Mouse (Mus musculus) embryo, embryonic 11 days (tissue): Measurements from ENCODE around the gene St14.
"Not testable (repeated sequence)": the region's sequence is repeated elsewhere in the genome, so short reads cannot be mapped to it uniquely, and the experiment has no call there.

Source experiments
- DNase-seq: peaks from one replicate; pipeline ENCODE4 v3.0.0-alpha.2; 2015

St14 gene

DNA sequence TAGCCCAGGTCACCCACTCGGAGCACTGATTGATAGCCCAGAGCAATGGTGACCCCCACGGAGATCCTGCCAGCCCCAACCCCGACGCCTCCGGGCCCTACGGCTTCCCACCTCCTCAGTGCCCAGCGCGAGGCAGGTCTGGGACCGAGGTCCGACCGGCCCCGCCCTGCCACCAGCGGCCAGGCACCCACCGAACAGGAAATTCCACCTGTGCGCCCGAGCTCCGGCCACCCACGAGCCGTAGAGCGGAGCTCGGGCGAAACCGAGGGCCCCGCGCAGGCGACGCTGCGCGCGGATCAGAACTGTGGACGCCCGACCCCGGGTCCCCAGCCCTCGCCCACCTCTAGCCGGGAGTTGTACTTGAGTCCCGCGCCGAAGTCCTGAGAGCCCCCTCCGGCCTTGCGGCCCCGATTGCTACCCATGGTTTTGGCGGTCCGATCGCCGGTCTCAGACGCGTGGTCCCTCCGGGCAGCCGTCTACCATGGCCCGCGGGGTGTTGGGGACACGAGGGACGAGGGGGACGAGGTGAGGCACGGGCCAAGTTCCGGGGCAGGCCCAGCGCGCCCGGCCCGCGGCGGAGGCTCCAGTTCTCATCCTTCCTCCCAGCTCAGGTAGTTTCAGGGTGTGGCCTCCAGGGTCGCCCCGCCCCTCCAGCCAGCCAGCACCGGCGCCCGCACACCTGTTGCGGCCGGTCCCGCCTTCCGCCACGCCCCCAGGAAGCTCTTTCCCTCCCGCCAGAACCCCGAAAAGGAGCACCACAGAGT is at the start of gene St14:
St14 (minus strand) TSS at position 649 of the 764 bp plus-strand sequence.
- peak; percentile 39 for DNase-seq

DNA sequence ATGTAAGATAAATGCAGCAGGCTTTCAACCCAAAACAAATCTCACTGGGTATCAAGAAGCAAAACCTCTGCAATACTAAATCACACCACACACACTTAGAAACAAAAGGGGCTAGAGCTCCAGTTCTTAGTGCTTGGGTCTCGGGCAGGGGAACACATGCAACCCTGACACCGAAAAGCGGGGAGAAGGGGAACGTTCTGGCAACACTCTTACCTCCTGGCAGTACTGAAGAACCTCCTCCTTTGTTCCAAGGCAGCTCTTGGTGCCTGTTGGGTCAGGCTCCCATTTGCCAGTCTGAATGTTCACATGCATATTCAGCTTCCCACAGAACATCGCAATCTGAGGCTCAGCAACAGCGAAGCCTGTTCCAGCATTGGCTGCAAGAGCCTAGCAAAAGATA is 46.0 kb upstream of the St14 start:
- DNase-seq = no peak

DNA sequence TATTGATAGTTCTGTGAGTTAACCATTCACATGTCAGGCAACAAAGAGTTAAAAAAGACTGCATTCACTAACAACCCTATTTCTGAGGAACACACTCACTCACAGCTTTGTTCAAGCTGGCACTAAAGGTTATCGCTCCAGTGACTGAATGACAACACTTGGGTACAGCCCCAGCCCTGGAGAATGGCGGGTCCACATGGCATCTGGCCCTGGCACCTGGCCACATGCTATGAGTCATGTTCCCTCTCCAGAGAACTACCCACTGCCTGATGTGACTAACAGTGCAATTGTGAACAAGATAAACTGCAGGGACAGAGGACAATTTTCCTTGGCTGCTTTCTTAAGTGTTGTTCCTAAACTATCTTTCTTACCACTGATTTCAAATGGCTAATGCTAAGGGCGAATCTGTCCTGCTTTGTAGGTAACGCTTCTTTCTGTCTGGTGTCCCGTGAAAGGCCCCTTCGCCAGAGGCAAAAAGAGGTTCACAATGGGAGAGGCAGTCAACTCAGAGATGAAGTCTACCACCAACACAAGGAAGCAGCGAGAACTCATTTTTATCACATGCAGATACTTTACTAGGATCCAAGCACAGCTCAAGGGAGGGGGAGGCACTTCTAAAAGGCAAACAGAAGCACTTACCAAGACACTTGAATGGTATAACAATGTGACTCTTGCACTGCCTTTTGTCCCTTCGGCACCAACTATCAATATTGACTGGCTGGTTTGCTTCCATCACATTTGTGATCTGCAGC is 44.9 kb upstream of the St14 start:
- DNase-seq = no peak

DNA sequence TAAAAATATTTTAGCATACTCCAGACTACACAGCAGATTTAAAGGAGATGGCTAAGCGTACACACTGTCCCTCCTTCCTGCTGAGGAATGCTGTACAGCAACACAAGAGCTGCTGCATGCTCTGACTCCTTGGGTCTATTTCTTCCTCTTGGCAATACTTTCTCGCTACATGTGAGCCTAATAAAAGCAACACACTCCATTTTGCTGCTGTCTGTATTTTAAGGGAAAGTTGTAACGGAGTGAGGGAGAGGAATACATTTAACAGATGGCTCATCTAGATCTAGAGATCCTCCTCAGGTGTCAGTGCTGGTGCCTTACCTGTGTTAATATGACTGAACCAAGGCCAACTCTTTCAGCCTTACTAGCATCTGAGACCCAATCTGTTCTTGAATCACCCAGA is 44.3 kb upstream of the St14 start:
- DNase-seq = no peak

DNA sequence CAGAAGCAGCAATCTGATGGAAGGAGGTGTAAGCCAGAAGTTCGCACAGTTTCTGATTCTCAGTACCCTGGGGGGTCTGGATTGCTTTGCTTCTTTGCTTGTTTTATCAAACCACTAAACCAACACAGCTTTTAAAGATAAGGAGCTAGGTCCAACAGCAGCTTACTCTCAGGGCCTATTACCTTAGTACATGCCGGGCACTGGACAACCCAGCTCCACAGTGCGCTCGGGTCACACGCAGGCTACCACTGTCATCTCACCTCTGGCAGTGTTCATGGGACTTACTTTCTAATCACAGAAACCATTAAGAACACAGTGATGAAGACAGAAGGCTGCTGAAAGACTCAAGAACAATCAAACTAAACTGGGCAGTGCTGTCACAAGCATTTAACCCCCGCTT is 43.7 kb upstream of the St14 start:
- DNase-seq = no peak

DNA sequence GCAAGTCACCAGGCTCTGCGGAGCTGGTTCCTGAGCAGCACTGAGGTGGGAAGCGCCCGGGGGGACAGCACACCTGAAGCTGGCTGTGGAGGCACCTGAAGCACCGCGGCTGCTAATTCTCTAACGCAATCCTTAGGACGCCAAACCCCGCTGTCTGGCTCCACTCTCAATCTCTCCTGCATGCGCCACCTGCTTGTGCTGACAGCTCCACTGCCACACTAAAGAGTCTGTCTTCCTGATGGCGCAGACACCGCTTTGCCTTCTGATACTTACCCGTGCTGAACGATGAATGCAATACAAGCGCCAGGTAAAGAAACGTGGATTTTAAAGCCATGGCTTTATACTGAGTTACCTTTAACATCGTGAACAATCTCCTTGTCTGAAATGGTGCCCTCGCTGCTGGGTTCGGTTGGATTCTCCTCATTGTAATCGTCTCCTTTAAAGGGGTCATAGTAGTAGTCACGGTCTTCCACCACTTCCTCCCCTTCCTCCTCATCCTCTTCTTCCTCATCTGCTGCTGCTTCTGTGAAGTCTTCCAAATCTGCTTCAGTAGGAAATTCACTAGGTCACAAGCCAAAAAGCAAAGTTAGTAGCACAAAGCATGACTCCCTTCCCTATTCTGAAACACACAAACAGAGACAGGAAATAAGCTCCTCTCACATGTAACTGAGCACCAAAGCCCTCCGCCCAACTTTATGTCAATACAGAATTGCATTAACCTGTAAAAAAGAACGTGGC is 36.9 kb upstream of the St14 start:
- no peak for DNase-seq

DNA sequence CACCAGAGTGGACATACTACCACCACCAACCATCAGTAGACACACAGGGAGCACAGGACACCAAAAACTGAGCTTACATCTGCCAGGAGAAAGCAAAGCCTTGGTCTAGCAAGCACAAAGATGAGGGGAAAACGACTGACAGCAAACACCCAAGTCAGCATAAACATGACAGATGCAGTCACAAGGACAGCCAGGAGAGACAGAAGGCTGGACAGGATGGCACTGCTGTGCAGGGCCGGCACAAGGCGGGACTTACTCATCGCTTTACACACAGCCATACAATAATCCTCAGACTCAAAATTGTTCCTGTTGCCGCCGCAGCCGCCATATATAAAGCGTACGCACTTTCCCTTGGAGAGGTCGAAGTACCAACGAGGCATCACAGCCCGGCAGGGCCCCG is 35.7 kb upstream of the St14 start:
- no peak for DNase-seq

DNA sequence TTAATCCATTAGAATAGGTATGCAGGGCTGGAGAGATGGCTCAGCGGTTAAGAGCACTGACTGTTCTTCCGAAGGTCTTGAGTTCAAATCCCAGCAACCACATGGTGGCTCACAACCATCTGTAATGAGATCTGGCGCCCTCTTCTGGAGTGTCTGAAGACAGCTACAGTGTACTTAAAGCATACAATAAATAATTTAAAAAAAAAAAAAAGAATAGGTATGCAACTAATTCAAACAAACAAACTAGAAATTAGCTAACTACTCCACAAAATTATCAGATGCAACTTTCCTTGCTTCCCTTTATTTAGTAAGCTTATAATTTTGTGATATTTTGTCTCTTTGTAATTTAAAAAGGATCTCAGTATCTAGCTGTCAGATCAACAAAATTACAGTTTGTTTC is 33.9 kb upstream of the St14 start:
- DNase-seq = not testable (repeated sequence)

DNA sequence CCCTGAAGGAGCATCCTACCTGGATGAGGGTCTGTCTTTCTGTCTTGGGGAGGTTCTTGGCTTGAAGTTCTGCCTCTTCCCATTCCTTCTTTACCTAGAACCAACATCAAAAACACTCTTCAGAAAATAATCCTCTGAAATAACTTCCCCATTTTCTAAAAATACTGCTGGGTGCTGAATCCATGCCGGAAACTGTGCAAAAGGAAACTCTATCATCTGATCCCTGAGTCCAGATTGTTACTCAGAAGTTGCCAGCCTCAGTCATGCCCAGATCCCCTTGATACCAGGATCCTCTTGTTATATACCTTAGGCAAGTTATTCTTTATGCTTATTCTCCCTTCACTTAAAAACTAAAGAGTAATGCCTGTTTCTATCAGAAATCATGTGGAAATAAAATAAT is 31.7 kb upstream of the St14 start:
- no peak for DNase-seq

DNA sequence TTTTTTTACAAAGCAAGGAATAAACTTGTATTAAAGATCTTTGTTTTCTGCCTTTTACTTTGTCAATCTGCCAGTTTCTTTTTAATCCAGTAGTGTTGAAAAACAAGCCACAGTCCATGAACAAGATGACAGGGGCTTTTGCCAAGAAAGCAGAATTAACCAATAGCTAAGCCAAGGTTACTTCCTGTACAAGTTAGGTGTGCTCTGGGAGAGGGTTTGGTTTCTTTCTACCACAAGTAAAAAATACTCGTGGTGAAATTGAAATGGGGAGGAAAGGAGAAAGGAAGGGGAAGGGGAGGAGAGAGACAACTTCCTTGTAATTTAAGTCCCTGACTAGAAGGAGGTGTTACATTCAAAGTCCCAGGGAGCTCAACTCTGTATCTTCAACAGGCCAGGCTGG is 31.3 kb upstream of the St14 start:
- no peak for DNase-seq

DNA sequence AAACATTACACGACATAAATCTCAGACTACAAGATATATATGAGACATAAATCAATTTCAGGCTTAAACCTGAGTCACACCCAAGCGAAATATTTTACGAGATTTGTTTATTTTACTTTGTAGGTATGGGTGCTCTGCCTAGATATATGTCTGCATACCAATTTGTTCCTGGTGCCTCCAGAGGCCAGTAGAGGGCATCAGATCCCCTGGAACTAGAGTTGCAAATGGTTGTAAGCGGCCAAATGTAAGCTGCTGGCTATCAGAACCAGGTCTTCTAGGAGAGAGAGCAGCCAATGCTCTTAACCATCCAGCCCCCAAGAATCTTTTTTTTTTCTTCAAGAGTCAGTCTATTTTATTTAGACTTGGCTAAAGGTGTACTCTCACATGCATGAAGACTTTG is 28.3 kb upstream of the St14 start:
- DNase-seq = peak; percentile 47

DNA sequence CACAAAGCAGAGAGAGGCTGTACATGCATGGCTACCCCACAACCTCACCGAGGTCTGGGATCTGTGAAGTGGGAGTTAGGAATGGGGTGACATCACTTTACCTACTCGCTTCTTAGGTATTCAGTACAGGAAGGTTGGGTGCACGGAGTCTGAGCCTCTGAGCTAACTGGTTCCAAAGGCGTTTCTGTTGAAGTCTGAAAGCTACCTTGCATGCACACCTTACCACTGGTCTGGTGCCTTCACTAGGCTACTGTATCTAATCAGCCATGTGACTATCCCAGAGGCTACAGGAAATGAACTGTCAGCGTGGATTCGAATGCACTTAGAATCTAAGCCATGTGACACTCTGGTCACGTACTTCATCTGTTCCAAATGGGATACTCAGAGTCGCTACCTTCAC is 24.9 kb upstream of the St14 start:
- DNase-seq = no peak

DNA sequence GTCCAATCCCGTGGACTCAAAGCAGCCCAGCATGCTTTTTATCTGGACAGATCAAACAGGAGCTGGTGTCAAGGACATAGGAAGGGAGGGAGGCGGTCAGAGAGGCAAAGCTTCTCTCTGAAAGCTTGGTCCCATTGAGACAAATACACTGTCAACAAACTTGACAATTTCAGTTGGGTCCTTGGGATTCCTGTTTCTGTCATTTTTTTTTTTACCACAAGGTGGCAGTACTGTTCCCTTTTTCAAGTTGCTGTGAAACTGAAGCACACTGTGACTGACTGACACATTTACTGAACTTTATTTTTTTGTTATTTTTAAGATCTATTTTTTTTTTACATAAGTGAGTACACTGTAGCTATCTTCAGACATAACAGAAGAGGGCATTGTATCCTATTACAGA is 19.4 kb upstream of the St14 start:
- DNase-seq = peak; percentile 61

DNA sequence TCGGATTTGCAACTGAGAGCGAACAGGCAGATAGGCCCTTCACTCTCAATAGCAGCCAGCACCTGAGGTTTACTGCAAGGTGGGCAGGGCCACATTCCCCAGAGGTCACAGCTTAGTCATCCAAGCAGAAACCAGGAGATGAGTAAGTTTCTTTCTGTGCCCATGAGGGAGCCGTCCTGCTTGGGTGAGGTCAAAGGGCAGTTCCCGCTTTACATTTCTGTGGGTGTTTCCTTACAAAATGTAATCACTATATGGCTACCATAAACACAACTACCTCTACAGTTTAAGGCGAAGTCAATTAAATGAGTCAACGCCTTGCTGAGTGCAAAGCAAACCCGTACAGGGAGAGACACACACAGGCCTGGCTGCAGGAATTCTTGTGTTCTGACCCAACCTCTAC is 16.5 kb upstream of the St14 start:
- no peak for DNase-seq

DNA sequence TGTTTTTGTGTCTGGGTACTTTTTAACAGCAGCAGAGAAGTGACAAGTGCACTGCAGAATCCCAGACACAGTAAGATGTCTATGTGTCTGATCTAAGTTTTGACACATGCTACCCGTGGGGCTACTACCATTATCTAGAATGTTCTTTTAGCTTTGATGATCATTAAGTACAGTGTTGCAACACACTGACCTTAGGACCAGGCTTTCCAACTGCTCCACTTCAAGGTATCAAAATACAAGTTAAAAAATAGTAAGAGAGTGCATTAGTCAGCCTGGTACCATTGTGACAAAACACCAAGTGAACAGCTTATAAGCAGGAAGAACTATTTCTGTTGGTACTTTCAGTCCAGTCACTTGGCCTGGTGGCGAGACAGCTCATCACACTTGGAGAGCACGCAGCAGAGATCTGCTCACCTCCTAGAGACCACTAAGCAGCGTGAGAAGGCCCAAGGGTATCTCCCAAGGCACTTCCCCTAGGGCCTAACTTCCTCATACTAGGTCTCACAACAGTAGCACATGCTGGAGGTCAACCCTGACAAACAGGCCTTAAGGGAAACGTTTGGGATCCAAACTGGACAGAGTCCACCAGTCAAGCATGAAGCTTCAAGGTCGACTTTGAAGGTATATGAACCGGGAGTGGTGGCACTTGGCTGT is 13.7 kb upstream of the St14 start:
- no peak for DNase-seq

DNA sequence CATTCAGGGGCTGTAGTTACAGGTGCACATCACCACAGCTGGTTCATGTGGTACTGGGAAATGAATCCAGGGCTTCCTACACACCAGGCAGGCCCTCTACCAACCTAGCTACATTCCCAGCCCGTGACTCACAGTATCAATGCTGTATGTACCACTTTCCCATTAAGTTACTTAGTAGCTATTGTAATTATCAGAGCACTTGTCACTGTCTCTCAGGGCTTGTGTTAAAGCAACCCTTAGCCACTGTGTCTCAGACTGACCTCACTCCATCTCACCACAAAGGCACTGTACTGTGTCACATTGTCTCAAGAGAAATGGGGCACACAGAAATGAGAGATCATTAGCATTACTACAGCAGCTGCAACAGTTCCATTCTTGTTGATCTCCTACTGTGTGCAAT is 11.3 kb upstream of the St14 start:
- no peak for DNase-seq

DNA sequence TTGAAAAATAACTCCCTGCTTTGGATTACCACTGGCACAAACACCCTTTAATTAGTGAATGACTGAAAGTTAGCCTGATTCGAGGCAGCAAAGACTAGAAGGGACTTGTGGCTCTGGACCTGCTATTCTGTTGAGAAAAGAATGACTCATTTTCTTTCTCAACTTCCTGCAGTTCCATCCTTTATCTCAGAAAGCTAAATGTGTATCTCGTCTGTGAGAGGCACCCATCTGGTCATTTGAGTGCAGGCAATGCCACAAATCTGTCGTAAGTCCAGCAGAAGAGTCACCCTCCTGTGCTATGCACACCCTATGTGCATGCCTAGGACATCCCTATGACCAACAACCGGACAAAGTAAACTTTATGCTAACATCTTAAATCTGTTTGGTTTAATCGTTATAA is 1.5 kb upstream of the St14 start:
- DNase-seq = no peak

DNA sequence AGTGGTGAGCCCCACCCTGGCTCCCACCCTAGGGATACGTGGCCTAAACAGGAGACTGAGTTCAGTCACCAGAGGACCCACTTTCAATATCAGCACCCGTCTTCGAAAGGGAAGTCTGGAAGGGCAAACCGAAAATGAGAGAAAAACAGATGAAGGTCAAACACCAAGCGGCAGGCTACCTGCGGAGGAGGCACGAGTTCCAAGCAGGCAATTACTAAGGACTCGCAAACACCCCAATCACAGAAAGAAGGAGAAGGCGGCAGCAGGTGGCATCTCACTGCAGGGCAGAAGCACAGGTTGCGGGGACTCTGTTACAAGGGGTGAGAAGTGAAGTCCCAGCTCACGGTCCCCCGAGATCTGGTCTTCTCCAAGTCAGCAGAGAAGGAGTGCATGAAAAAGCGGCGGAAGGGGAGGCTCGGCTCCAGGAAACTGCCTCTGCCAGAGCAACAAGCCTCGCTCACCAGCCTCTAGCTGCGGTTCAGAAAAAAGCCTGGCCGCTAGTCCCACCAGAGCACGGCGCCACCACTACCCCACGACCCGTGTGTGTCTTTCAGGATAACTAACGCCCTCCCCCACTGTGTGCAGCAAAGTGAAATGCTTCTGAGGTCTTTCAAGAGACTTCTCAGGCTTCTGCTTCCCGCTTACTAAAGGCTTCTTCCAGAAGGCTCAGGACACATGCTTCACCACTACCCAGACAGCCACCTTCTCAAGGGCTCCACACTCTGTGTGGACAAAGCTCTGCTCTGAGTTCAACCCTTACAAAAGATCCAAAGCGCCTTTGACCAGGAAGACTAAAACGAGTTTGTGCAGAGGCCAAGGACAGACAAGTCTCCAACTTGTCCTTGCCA is 1.1 kb downstream of the St14 start:
- peak; percentile 42 for DNase-seq

DNA sequence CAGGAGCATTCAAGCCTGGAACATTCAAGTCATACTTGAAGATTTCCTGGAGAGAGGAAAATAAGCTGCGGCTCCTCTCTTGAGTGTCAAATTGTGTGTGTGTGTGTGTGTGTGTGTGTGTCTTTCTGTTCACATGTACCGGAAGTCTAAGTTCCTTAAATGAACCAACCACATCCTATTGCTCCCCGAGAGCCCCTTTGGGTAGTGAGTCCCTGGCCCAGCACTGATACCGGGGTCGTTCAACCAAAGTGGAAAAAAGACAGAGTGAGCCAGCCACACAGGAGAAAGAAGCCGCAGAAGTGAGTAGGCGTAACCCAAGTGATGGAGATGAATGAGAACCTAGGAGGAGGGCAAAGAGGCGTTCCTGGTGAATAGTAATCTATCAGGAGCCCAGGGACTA is 1.7 kb downstream of the St14 start:
- DNase-seq = no peak

DNA sequence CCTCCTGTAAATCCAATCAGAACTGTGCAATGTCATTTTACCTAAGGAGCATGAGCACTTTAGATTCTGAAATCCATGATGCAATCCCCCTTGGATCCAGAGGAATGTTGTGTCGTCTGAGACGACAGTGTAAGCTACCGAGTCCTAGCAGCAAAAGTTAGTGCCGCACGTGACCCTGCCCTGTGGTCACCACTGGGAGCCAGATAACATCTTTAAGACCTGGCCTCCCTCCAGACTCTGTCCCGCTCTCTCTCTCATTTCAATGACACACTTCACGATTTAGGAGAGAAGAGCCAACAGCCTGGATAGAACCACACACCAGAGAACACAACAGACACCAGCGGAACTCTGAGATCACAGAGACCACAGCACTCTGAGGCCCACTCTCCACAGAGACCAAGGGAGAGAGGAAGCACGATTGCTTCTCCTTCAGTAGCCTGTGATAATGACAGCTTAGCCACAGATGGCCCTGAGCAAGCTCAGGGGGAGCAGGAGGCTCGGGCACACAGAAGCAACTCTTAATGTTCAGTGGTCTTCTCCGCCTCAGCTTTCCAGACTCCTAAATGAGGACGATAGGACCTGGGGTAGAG is 3.7 kb downstream of the St14 start:
- DNase-seq = no peak

DNA sequence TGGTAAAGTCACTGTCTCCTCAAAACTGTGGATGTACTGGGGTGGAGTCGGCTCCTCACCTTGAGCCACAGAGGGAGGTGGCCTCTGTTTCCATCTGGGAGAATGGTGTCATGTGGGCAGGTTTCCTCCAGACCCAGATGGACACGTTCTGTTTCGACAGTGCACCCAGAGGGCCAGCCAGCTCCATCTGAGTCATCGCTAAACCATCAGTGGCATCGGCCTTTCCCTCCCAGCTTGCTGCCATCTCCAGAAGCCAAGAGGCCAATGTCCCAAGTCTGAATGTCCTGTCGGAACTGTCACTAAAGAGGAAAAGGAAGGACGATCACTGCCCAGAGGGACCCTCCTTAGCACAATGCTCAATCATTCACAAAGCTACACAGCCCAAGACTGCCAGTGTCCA is 5.6 kb downstream of the St14 start:
- no peak for DNase-seq

DNA sequence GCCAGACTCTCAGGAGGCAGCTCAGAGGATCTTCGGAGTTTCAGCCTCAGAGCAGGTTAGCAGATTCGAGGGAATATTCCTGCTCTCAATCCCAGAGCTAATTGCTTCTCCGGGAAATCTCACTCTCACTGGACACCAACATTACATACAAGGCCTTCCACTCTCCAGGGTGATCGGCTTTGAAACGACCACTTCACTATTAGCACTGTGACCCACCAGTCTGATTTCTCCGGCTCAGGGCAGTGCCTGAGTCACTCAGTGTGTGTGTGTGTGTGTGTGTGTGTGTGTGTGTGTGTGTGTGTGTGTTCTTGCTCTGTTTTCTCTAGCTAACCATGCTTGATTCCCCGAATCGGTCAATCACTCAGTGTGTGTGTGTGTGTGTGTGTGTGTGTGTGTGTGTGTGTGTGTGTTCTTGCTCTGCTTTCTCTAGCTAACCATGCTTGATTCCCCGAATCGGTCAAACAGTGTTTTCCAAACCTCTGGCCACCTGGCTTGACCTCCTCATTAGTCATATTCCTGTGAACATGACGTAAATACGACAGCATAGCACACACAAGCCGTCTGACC is 9.1 kb downstream of the St14 start:
- DNase-seq = no peak
